Mouse (Mus musculus): ENCODE data around the gene Cubn. TPM values are rescaled to one million over a fixed set of nuclear protein-coding genes. Genes with fewer than 3 reads are reported as not detected.

Gene Cubn
- polyA plus RNA-seq, 1 experiment from 2014 or later, result 0.32 TPM

- no peaks in the 10 kb centered on the region for H3K27me3 ChIP-seq (ENCODE audit: control insufficient read depth, insufficient read depth, low read length)
- no peak overlapping the region for H3K27ac ChIP-seq (replicated peaks; ENCODE audit: low read depth, low read length)
- no peaks in the 10 kb centered on the region for H3K36me3 ChIP-seq (replicated peaks; ENCODE audit: control insufficient read depth, insufficient read depth, low read depth, low read length)
- DNase-seq (ENCODE audit: low spot score), result peak; percentile 36
- no peak overlapping the region for H3K4me2 ChIP-seq (ENCODE audit: low read depth, low read length)
- 0 out of 2 replicates have a peak, but pooled peaks have one; percentile 70 for ATAC-seq (replicated peaks; ENCODE audit: insufficient number of reproducible peaks, low FRiP score, low TSS enrichment, low read depth)
- no peak overlapping the region for H3K4me3 ChIP-seq (ENCODE audit: low read depth, low read length)
- WGBS, result 62% methylated on average over 5 of the region's 5 CpGs
- H3K9me3 ChIP-seq (replicated peaks; ENCODE audit: control insufficient read depth, low read length), result no peaks in the 10 kb centered on the region
- H3K4me1 ChIP-seq (ENCODE audit: control insufficient read depth, insufficient read depth, low read length), result no peaks in the 10 kb centered on the region
- H3K9ac ChIP-seq (replicated peaks; ENCODE audit: low read length), result no peak overlapping the region
These were observed 8.8 kb upstream of the Cubn start for GRCm38 (mm10) chr2:13500298-13500999.

- WGBS, result 77% methylated on average over 7 of the region's 7 CpGs
- H3K9me3 ChIP-seq (replicated peaks; ENCODE audit: control insufficient read depth, low read length), result no peaks in the 10 kb centered on the region
- DNase-seq (ENCODE audit: low spot score), result no peak
- no peak for ATAC-seq (replicated peaks; ENCODE audit: insufficient number of reproducible peaks, low FRiP score, low TSS enrichment, low read depth)
- no peaks in the 10 kb centered on the region for H3K27me3 ChIP-seq (ENCODE audit: control insufficient read depth, insufficient read depth, low read length)
- no peaks in the 10 kb centered on the region for H3K36me3 ChIP-seq (replicated peaks; ENCODE audit: control insufficient read depth, insufficient read depth, low read depth, low read length)
- no peak overlapping the region for H3K27ac ChIP-seq (replicated peaks; ENCODE audit: low read depth, low read length)
- no peak overlapping the region for H3K4me3 ChIP-seq (ENCODE audit: low read depth, low read length)
- H3K4me2 ChIP-seq (ENCODE audit: low read depth, low read length), result no peak overlapping the region
- no peak overlapping the region for H3K9ac ChIP-seq (replicated peaks; ENCODE audit: low read length)
- no peaks in the 10 kb centered on the region for H3K4me1 ChIP-seq (ENCODE audit: control insufficient read depth, insufficient read depth, low read length)
These were observed 7.6 kb upstream of the Cubn start for GRCm38 (mm10) chr2:13499196-13499595.

DNA sequence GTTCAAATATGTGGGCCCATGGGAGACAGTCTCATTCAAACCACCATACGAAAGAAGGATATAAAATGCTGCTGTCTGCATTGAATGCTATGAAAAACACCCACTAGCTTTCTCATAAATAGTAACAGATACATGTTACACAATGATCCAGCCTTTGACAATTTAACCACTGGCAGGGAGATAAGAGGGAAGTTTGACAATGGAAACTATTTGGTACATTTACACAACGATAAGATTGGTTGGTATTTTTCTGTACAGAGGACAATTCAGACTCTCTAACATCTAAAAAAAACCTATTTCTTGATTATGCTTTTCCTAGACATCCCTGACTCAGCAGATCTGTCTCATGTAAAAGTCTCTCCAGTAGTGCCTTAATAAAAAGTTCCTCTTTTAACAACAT is 4.5 kb upstream of the Cubn start:
- no peaks in the 10 kb centered on the region for H3K36me3 ChIP-seq (replicated peaks; ENCODE audit: control insufficient read depth, insufficient read depth, low read depth, low read length)
- no peak for DNase-seq (ENCODE audit: low spot score)
- ATAC-seq (replicated peaks; ENCODE audit: insufficient number of reproducible peaks, low FRiP score, low TSS enrichment, low read depth), result no peak
- H3K9ac ChIP-seq (replicated peaks; ENCODE audit: low read length), result no peak overlapping the region
- H3K9me3 ChIP-seq (replicated peaks; ENCODE audit: control insufficient read depth, low read length), result no peaks in the 10 kb centered on the region
- H3K4me2 ChIP-seq (ENCODE audit: low read depth, low read length), result no peak overlapping the region
- H3K27me3 ChIP-seq (ENCODE audit: control insufficient read depth, insufficient read depth, low read length), result no peaks in the 10 kb centered on the region
- no peak overlapping the region for H3K27ac ChIP-seq (replicated peaks; ENCODE audit: low read depth, low read length)
- H3K4me3 ChIP-seq (ENCODE audit: low read depth, low read length), result no peak overlapping the region
- 77% methylated on average over 2 of the region's 2 CpGs for WGBS
- H3K4me1 ChIP-seq (ENCODE audit: control insufficient read depth, insufficient read depth, low read length), result no peaks in the 10 kb centered on the region

DNA sequence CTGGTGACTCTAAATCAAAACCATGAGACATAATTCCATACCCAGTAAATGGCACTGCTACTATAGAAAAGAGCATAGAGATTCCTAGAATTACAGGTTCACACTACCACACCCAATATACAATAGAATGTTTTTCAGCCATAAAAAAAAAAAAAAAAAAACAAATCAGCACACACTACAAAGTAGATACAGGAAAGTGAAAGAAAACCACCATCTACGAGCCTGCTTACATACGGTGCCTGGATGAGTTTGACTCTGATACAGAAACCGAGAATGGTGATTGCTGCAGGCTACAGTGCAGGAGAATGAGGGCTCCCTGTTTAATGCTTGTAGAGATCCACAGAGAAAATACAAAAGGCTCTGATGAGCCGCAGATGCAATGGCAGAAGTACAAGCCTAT is 1.3 kb upstream of the Cubn start:
- Histone ChIP-seq H3K9me3 (replicated peaks; ENCODE audit: control insufficient read depth, low read length) (no peaks in the 10 kb centered on the region), H3K36me3 (replicated peaks; ENCODE audit: control insufficient read depth, insufficient read depth, low read depth, low read length) (no peaks in the 10 kb centered on the region), H3K9ac (replicated peaks; ENCODE audit: low read length) (no peak overlapping the region), H3K4me1 (ENCODE audit: control insufficient read depth, insufficient read depth, low read length) (no peaks in the 10 kb centered on the region), H3K4me2 (ENCODE audit: low read depth, low read length) (no peak overlapping the region), H3K27ac (replicated peaks; ENCODE audit: low read depth, low read length) (no peak overlapping the region), H3K4me3 (ENCODE audit: low read depth, low read length) (no peak overlapping the region), H3K27me3 (ENCODE audit: control insufficient read depth, insufficient read depth, low read length) (no peaks in the 10 kb centered on the region)
- DNase-seq (ENCODE audit: low spot score) (no peak), ATAC-seq (replicated peaks; ENCODE audit: insufficient number of reproducible peaks, low FRiP score, low TSS enrichment, low read depth) (no peak)
- 72% methylated on average over 4 of the region's 4 CpGs for WGBS

DNA sequence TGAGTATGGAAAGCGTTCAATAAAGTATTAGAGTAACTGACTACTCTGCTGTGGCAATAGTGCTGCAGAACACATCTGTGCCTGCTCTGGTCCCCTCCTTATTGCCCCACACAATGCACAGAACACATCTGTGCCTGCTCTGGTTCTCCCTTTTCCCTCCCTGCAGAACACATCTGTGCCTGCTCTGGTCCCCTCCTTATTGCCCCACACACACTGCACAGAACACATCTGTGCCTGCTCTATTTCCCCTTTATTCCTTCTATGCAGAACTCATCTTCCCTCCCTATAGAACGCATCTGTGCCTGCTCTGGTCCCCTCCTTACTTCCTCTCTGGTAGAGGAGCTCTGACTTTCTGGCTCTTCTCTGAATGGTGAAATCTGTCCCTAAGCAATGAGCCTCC is 1.1 kb downstream of the Cubn start:
- no peak for ATAC-seq (replicated peaks; ENCODE audit: insufficient number of reproducible peaks, low FRiP score, low TSS enrichment, low read depth)
- no peak for DNase-seq (ENCODE audit: low spot score)
- WGBS, result 91% methylated on average over 2 of the region's 2 CpGs

DNA sequence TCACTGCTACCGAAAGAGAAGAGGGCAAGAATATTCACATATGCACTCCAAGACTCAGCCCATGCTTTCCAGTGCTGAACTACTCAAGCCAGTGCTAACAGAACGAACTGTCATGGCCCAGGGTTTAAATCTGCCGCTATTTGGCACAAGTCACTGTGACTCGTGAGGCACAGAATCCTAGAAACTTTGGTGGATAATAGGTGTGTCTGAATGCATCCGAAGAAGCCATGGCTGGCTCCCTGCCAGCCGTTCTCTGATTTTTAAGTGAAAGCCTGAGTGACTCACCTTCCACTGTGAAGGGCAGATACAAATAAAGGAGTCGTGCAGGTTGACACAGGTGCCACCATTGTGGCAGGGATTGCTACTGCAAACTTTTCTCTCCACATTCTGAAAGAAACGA is 5.1 kb downstream of the Cubn start:
- Histone ChIP-seq H3K4me3 (ENCODE audit: low read depth, low read length) (no peak overlapping the region), H3K4me2 (ENCODE audit: low read depth, low read length) (no peak overlapping the region), H3K27me3 (ENCODE audit: control insufficient read depth, insufficient read depth, low read length) (no peaks in the 10 kb centered on the region), H3K4me1 (ENCODE audit: control insufficient read depth, insufficient read depth, low read length) (no peaks in the 10 kb centered on the region), H3K36me3 (replicated peaks; ENCODE audit: control insufficient read depth, insufficient read depth, low read depth, low read length) (no peaks in the 10 kb centered on the region), H3K27ac (replicated peaks; ENCODE audit: low read depth, low read length) (no peak overlapping the region), H3K9ac (replicated peaks; ENCODE audit: low read length) (no peak overlapping the region), H3K9me3 (replicated peaks; ENCODE audit: control insufficient read depth, low read length) (no peaks in the 10 kb centered on the region)
- no peak for ATAC-seq (replicated peaks; ENCODE audit: insufficient number of reproducible peaks, low FRiP score, low TSS enrichment, low read depth)
- no peak for DNase-seq (ENCODE audit: low spot score)
- 84% methylated on average over 8 of the region's 8 CpGs for WGBS

More for the DNA sequence above, 1.1 kb downstream of the Cubn start:
- Histone ChIP-seq H3K27ac (replicated peaks; ENCODE audit: low read depth, low read length) (no peak overlapping the region), H3K9me3 (replicated peaks; ENCODE audit: control insufficient read depth, low read length) (no peaks in the 10 kb centered on the region), H3K27me3 (ENCODE audit: control insufficient read depth, insufficient read depth, low read length) (no peaks in the 10 kb centered on the region), H3K36me3 (replicated peaks; ENCODE audit: control insufficient read depth, insufficient read depth, low read depth, low read length) (no peaks in the 10 kb centered on the region), H3K4me3 (ENCODE audit: low read depth, low read length) (no peak overlapping the region), H3K4me2 (ENCODE audit: low read depth, low read length) (no peak overlapping the region), H3K9ac (replicated peaks; ENCODE audit: low read length) (no peak overlapping the region), H3K4me1 (ENCODE audit: control insufficient read depth, insufficient read depth, low read length) (no peaks in the 10 kb centered on the region)

DNA sequence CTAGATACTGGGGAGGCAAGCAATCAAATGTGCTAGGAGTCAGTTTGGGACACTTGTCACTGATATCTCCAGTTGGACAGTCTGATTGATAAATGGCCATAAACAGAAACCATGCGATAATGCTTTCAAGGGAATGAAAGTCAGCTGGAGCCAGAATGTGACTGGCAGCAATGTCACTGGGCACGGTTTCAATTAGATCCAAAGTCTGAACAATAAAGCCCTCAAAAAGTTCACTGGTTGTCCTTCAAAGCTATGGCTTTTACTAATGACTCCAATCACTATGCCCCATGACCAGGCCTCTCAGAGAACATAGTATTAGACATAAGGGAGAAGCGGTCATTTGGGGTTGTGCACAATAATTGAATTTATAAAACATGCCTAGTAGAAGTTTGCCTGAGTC is 7.0 kb downstream of the Cubn start:
- no peaks in the 10 kb centered on the region for H3K27me3 ChIP-seq (ENCODE audit: control insufficient read depth, insufficient read depth, low read length)
- H3K27ac ChIP-seq (replicated peaks; ENCODE audit: low read depth, low read length), result no peak overlapping the region
- H3K4me2 ChIP-seq (ENCODE audit: low read depth, low read length), result no peak overlapping the region
- H3K4me1 ChIP-seq (ENCODE audit: control insufficient read depth, insufficient read depth, low read length), result no peaks in the 10 kb centered on the region
- H3K9ac ChIP-seq (replicated peaks; ENCODE audit: low read length), result no peak overlapping the region
- ATAC-seq (replicated peaks; ENCODE audit: insufficient number of reproducible peaks, low FRiP score, low TSS enrichment, low read depth) (no peak), DNase-seq (ENCODE audit: low spot score) (no peak)
- no peak overlapping the region for H3K4me3 ChIP-seq (ENCODE audit: low read depth, low read length)
- H3K36me3 ChIP-seq (replicated peaks; ENCODE audit: control insufficient read depth, insufficient read depth, low read depth, low read length), result no peaks in the 10 kb centered on the region
- no peaks in the 10 kb centered on the region for H3K9me3 ChIP-seq (replicated peaks; ENCODE audit: control insufficient read depth, low read length)
- 80% methylated on average over 3 of the region's 3 CpGs for WGBS

DNA sequence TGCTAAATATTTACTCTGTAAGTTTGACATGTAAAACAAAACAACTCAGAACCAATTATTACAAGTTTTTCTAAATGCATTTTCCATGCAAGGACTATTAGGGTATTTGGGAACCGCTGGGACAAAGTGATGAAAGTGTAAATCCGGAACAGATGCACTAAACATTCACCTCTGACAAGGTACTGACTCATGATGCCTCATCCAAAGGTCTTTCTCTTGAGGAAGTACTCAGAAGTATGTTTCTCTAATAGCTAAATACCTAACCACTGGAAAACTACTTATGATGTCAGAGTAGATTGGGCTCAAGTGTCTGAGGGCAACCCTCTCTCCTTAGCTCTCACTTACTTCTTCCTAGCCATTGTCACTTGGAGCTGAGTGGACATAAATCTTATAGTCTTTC is 10.9 kb downstream of the Cubn start:
- Histone ChIP-seq H3K4me3 (ENCODE audit: low read depth, low read length) (no peak overlapping the region), H3K36me3 (replicated peaks; ENCODE audit: control insufficient read depth, insufficient read depth, low read depth, low read length) (no peaks in the 10 kb centered on the region), H3K27me3 (ENCODE audit: control insufficient read depth, insufficient read depth, low read length) (no peaks in the 10 kb centered on the region), H3K27ac (replicated peaks; ENCODE audit: low read depth, low read length) (no peak overlapping the region), H3K9ac (replicated peaks; ENCODE audit: low read length) (no peak overlapping the region), H3K4me2 (ENCODE audit: low read depth, low read length) (no peak overlapping the region), H3K4me1 (ENCODE audit: control insufficient read depth, insufficient read depth, low read length) (no peaks in the 10 kb centered on the region), H3K9me3 (replicated peaks; ENCODE audit: control insufficient read depth, low read length) (no peaks in the 10 kb centered on the region)
- DNase-seq (ENCODE audit: low spot score), result no peak
- ATAC-seq (replicated peaks; ENCODE audit: insufficient number of reproducible peaks, low FRiP score, low TSS enrichment, low read depth), result no peak
- WGBS, result 86% methylated on average over 2 of the region's 2 CpGs

Measured in embryonic facial prominence, embryonic 11.5 days (tissue).